Mouse (Mus musculus) intestine, embryonic 14.5 days (tissue): Measurements from ENCODE around the gene Gen1. TPM values are rescaled to one million over a fixed set of nuclear protein-coding genes. Genes with fewer than 3 reads are reported as not detected.

Experiments used
- ATAC-seq: fragments of 200-750 bp; cut with Nextera tagmentation; replicated peaks from 2 replicates; pipeline ENCODE4 v1.8.0; 2017; ENCODE audit warnings: low read depth, moderate number of reproducible peaks, moderate TSS enrichment, moderate library complexity; ENCODE audit not compliant: low FRiP score, low TSS enrichment
- DNase-seq: peaks from one replicate; pipeline ENCODE4 v3.0.0-alpha.2; 2018; ENCODE audit warnings: low spot score
- H3K27ac ChIP-seq: fragments of 300-500 bp; sonication (generic); 2 replicates; pipeline ENCODE4 v1.5.1; 2014; ENCODE audit warnings: low read depth, mild to moderate bottlenecking, control low read depth
- H3K27me3 ChIP-seq: fragments of 300-500 bp; sonication (generic); replicated peaks from 2 replicates; pipeline ENCODE4 v1.6.1; 2014; ENCODE audit warnings: low read length, control low read depth; ENCODE audit not compliant: control insufficient read depth, insufficient read depth
- H3K36me3 ChIP-seq: fragments of 300-500 bp; sonication (generic); 2 replicates; pipeline ENCODE4 v1.6.1; 2014; ENCODE audit warnings: low read length, control low read depth; ENCODE audit not compliant: control insufficient read depth, insufficient read depth
- H3K4me1 ChIP-seq: fragments of 300-500 bp; sonication (generic); replicated peaks from 2 replicates; pipeline ENCODE4 v1.6.1; 2014; ENCODE audit warnings: low read length, control low read depth, mixed read lengths; ENCODE audit not compliant: control insufficient read depth, insufficient read depth
- H3K4me2 ChIP-seq: fragments of 300-500 bp; sonication (generic); 2 replicates; pipeline ENCODE4 v1.6.1; 2014; ENCODE audit warnings: low read length
- H3K4me3 ChIP-seq: fragments of 300-500 bp; sonication (generic); 2 replicates; pipeline ENCODE4 v1.5.1; 2014; ENCODE audit warnings: low read depth, low read length, control low read depth, mixed read lengths
- H3K9ac ChIP-seq: fragments of 300-500 bp; sonication (generic); 2 replicates; pipeline ENCODE4 v1.6.1; 2014; ENCODE audit warnings: mild to moderate bottlenecking, low read length
- H3K9me3 ChIP-seq: fragments of 300-500 bp; sonication (generic); 2 replicates; pipeline ENCODE4 v1.6.1; 2016; ENCODE audit warnings: low read length, control low read depth; ENCODE audit not compliant: control insufficient read depth
- WGBS: fragments of 180-500 bp; shearing (Covaris S2); extraction: QIAGEN DNeasy Blood & Tissue Kit; methylation state at CpG from one replicate; pipeline ENCODE4 v1.1.7; 2014; 5-methylcytosine and 5-hydroxymethylcytosine counted together
- polyA plus RNA-seq: library from polyadenylated mRNA; unstranded; fragments of >200 nt; fragmentation: Nextera tagmentation; extraction: Ambion mirVana; gene quantifications from 2 replicates; pipeline ENCODE4 v1.2.1, GENCODE M21; 2014

The Gen1 gene
- 8.6 and 9.1 TPM in 2 replicates for polyA plus RNA-seq

DNA sequence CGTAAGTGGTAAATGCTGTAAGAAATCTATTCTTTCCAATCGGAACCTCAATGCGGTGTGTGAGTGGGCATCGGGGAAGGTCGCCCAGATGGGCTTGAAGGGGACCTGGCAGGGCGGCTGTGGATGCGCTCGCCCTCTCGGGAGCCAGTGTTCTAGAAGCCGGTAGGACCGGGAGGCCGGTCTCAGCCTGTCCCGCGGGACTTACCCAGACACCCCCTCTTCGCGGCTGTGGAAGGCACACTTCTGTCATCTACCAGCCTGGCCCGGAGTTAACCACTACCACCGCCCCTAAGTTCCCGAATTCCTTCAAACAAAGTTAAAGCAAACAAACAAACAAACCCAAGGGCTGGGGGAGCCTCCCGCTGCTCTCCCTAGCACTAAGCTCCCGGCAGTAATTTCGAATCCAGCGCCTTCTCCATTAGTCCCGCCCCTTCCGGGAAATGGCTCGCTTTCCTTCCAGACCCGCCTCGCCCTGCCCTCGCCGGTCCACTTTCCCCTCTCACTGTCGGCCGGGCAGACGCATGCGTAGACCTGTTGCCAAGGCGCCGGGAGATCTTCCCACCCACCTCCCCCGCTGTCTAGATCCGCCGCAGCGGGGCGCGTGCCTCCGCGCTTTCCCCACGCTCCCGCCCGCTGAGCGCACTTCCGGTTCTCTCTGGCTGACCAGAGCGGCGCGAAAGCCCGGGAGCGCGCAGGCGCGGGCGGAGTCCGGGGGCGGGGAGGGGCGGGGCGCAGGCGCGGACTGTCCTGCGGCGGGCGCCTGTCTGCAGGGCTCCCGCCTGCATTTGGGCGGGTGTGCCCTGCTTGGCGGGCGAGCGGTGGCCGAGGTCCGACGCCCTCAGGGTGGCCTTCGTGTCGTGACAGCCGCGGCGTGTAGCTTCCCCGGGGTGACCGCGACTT, at the start of gene Gen1, which contains the start of gene Smc6:
TSS of gene Gen1 (minus strand) at position 420 of the 900 bp plus-strand sequence.
TSS of gene Smc6 (plus strand) at position 505 of the 900 bp plus-strand sequence.
- under 1% methylated on average over 82 of the region's 83 CpGs for WGBS
- peak; percentile 99 for ATAC-seq

DNA sequence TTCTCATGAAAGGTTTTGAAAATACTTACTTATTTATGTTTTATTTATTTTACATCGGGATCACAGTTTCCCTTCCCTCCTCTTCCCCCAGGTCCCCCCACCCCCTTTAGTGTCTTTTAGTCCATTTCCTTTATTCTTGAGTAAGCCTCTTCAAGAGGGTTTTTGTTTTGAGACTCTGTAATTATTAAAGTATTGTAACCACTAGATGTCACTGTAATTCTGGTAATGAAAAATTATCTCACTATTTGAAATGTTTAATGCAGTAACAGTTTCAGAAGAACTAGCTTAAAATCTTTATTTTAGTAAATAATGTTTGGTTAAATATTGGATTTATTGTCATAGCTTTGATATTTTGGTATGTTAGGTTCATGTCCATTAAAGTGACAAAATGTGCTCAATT, 48.2 kb upstream of the Gen1 start:
- no peak overlapping the region for H3K27ac ChIP-seq
- no peaks in the 10 kb centered on the region for H3K27me3 ChIP-seq
- H3K4me2 ChIP-seq: no peak overlapping the region
- no peak overlapping the region for H3K4me3 ChIP-seq
- no peaks in the 10 kb centered on the region for H3K9me3 ChIP-seq
- H3K4me1 ChIP-seq: no peaks in the 10 kb centered on the region
- WGBS: 50% methylated on average over 1 of the region's 1 CpGs
- no peak overlapping the region for H3K9ac ChIP-seq
- H3K36me3 ChIP-seq: peaks cover 73% of the 10 kb centered on the region
- no peak for ATAC-seq
- DNase-seq: no peak

More for the DNA sequence above, at the start of gene Gen1, which contains the start of gene Smc6:
- Histone ChIP-seq H3K9me3 (no peaks in the 10 kb centered on the region), H3K4me2 (peak within 1 kb of the TSS; percentile 96), H3K27me3 (no peaks in the 10 kb centered on the region), H3K4me1 (peaks cover 19% of the 10 kb centered on the region), H3K4me3 (peak within 1 kb of the TSS; percentile 87), H3K27ac (peak within 1 kb of the TSS; percentile 89), H3K36me3 (no peaks in the 10 kb centered on the region), H3K9ac (peak within 1 kb of the TSS; percentile 94)
- peak; percentile 98 for DNase-seq

DNA sequence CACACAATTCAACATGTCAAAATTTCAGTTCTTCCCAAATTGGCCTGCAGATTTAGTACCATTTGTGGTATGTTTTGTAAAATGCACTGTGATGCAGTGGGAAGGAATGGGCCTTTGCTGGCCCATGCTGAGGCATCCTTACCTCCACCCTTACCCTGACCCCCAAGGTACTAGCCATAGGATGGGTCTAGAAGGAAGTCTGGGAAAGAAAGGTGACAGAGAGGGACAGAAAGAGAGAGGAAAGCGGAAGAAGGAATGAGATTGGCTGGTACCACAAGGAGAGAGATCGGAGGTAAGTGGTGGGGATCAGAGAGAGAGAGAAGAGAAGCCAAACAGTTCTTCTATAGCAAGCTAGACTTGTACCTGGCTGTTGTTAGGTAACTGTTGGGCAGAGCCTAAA, 45.5 kb upstream of the Gen1 start:
- Histone ChIP-seq H3K27ac (no peak overlapping the region), H3K4me1 (no peaks in the 10 kb centered on the region), H3K4me2 (no peak overlapping the region), H3K9ac (no peak overlapping the region), H3K9me3 (no peaks in the 10 kb centered on the region), H3K36me3 (peaks cover 72% of the 10 kb centered on the region), H3K27me3 (no peaks in the 10 kb centered on the region), H3K4me3 (no peak overlapping the region)
- DNase-seq: no peak
- 98% methylated on average over 2 of the region's 2 CpGs for WGBS
- ATAC-seq: no peak

DNA sequence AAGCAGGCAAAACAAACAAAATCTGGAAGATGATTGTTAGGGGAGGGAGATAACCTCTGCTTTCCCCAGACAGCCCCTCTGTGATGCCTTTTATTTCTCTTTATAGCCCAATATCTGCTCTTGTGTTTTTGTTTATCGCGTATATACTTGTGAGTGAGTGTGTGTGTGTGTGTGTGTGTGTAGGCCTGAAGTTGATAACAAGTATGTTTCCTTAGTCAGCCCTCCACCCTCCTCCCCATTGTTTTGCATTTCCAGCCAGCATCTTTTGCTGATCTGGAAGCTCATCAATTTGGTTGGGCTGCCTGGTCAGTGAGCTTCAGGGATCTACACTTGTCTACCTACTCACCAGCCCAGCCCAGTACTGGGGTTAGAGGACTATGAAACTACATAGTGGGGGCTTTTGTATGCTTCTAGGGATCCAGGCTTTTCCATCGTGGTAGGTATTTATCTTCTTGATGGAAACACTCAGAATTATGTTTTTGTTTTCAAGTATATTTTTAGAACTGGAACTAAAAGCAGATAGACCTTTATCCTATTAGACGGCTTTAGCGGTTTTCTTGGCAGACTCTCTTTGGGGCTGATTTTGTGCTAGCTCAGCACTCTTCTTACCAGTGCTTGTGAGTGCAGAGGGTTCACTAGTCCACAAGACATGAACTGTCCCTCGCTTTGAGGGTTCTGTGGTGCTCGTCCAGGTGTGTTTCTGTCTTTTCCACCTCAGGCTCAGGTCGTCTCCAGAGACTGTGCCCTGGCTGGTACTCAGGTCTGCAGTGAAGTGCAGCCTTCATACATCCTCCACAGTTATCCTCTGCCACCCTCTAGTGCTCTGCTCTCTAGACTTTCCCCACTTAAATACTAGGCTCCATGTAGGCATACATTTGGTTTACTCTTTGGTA, 41.4 kb upstream of the Gen1 start:
- ATAC-seq: no peak

DNA sequence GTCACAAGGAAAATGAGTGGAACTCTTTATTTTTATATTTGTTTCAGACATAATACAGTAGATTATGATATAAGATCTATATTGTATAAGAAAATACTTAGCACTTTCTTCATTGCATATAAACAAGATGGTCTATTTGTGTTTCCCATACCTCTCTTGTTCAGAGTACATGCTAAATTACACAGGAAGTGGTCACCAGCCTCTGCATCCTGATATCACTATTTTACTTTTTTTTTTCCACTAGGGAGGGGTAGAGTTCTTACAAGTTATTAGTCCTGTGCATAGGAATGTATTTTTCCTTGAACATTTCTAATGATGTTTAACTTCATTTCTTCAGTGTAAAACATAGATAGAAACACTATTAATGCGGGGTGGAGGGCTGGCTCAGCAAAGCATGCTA, 35.3 kb upstream of the Gen1 start:
- H3K4me1 ChIP-seq: no peaks in the 10 kb centered on the region
- H3K36me3 ChIP-seq: peaks cover 83% of the 10 kb centered on the region
- no peaks in the 10 kb centered on the region for H3K9me3 ChIP-seq
- DNase-seq (no peak), ATAC-seq (no peak)
- H3K27me3 ChIP-seq: no peaks in the 10 kb centered on the region
- 90% methylated on average over 1 of the region's 1 CpGs for WGBS
- no peak overlapping the region for H3K4me2 ChIP-seq
- H3K27ac ChIP-seq: no peak overlapping the region
- H3K4me3 ChIP-seq: no peak overlapping the region
- no peak overlapping the region for H3K9ac ChIP-seq

More for the DNA sequence above, 41.4 kb upstream of the Gen1 start:
- Histone ChIP-seq H3K27ac (no peak overlapping the region), H3K36me3 (peaks cover 82% of the 10 kb centered on the region), H3K4me2 (no peak overlapping the region), H3K27me3 (no peaks in the 10 kb centered on the region), H3K4me1 (no peaks in the 10 kb centered on the region), H3K4me3 (no peak overlapping the region), H3K9ac (no peak overlapping the region), H3K9me3 (no peaks in the 10 kb centered on the region)
- no peak for DNase-seq
- WGBS: 88% methylated on average over 8 of the region's 8 CpGs

DNA sequence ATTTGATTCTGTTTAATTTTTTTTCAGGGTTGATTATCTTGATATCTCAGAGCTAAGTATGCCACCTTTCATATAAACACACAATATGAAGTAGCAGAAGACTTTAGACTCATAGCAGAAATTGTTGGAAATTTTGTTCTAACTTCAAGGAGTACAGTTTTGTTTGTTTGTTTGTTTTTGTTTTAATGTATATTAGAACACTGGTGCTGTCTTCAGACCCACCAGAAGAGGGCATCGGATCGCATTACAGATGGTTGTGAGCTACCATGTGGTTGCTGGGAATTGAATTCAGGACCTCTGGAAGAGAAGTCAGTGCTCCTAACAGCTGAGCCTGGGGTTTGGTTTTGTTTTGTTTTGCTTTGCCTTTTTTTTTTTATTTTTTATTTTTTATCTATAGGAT, 20.8 kb upstream of the Gen1 start:
- DNase-seq (no peak), ATAC-seq (no peak)
- Histone ChIP-seq H3K27me3 (no peaks in the 10 kb centered on the region), H3K9me3 (no peaks in the 10 kb centered on the region), H3K36me3 (peaks cover 80% of the 10 kb centered on the region), H3K27ac (no peak overlapping the region), H3K4me1 (no peaks in the 10 kb centered on the region), H3K9ac (no peak overlapping the region), H3K4me2 (no peak overlapping the region), H3K4me3 (no peak overlapping the region)
- WGBS: 91% methylated on average over 2 of the region's 2 CpGs

DNA sequence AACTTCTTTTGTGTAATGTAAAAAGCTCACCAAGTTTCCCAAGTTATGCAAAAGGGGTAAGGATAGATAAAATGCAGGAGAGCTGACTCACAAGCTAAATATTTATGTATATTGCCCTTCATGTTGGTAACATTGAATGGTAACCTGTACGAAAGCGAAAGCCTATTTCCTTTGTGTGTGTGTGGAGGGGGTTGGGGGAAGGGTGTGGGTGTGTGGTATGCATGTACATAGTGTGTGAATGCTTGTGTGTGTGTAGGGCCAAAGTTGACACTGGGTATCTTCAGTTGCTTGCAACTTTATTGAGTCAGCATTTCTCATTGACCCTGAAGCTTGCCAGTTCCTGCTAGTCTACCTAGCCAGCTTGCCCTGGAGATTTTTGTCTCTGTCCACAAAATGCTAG, 16.0 kb upstream of the Gen1 start:
- no peaks in the 10 kb centered on the region for H3K4me1 ChIP-seq
- WGBS: 90% methylated on average over 2 of the region's 2 CpGs
- H3K9ac ChIP-seq: no peak overlapping the region
- H3K27me3 ChIP-seq: no peaks in the 10 kb centered on the region
- ATAC-seq (no peak), DNase-seq (no peak)
- no peak overlapping the region for H3K4me2 ChIP-seq
- no peak overlapping the region for H3K4me3 ChIP-seq
- no peaks in the 10 kb centered on the region for H3K9me3 ChIP-seq
- peaks cover 82% of the 10 kb centered on the region for H3K36me3 ChIP-seq
- no peak overlapping the region for H3K27ac ChIP-seq

DNA sequence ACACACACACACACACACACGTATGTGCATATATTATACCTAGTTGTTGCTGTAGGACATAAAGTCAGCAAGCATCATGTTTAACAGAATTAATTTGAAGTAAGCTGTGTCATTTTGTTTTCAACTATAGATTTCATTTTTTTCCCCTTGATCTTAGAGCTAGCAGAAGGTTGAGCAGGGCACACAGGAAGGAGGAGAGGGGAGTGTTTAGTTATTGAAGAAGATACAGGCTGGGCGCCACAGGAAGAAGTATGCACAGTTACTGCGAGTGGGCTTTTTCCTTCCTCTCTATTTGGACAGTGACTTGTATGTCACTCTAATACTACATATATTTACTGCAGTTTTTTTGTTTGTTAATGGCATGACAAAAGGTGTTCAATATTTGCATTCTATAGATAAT, 14.3 kb upstream of the Gen1 start:
- Histone ChIP-seq H3K36me3 (peaks cover 74% of the 10 kb centered on the region), H3K4me1 (no peaks in the 10 kb centered on the region), H3K27ac (no peak overlapping the region), H3K4me3 (no peak overlapping the region), H3K4me2 (no peak overlapping the region), H3K9ac (no peak overlapping the region), H3K9me3 (no peaks in the 10 kb centered on the region), H3K27me3 (no peaks in the 10 kb centered on the region)
- no peak for ATAC-seq
- 91% methylated on average over 3 of the region's 3 CpGs for WGBS
- no peak for DNase-seq
